Mouse (Mus musculus) lung, embryonic 14.5 days (tissue): Measurements from ENCODE around the gene Prepl. TPM values are rescaled to one million over a fixed set of nuclear protein-coding genes. Genes with fewer than 3 reads are reported as not detected.

Source experiments
- ATAC-seq: fragments of 200-750 bp; cut with Nextera tagmentation; 2 replicates; pipeline ENCODE4 v1.8.0; 2017; ENCODE audit warnings: mild to moderate bottlenecking, moderate TSS enrichment, moderate library complexity; ENCODE audit not compliant: insufficient read depth
- DNase-seq: peaks from one replicate; pipeline ENCODE4 v3.0.0-alpha.2; 2015
- H3K27ac ChIP-seq: fragments of 300-500 bp; sonication (generic); 2 replicates; pipeline ENCODE4 v1.5.1; 2014; ENCODE audit warnings: low read depth, mild to moderate bottlenecking, moderate library complexity
- H3K27me3 ChIP-seq: fragments of 300-500 bp; sonication (generic); 2 replicates; pipeline ENCODE4 v1.6.1; 2014; ENCODE audit warnings: low read length, control low read depth; ENCODE audit not compliant: insufficient read depth
- H3K36me3 ChIP-seq: fragments of 300-500 bp; sonication (generic); 2 replicates; pipeline ENCODE4 v1.6.1; 2014; ENCODE audit warnings: control low read depth; ENCODE audit not compliant: insufficient read depth
- H3K4me1 ChIP-seq: fragments of 300-500 bp; sonication (generic); 2 replicates; pipeline ENCODE4 v1.6.1; 2014; ENCODE audit warnings: antibody characterized with exemption, control low read depth; ENCODE audit not compliant: insufficient read depth
- H3K4me2 ChIP-seq: fragments of 300-500 bp; sonication (generic); 2 replicates; pipeline ENCODE4 v1.6.1; 2014; ENCODE audit warnings: mild to moderate bottlenecking
- H3K4me3 ChIP-seq: fragments of 300-500 bp; sonication (generic); 2 replicates; pipeline ENCODE4 v1.5.1; 2014; ENCODE audit warnings: low read depth, low read length
- H3K9ac ChIP-seq: fragments of 300-500 bp; sonication (generic); 2 replicates; pipeline ENCODE4 v1.6.1; 2014
- H3K9me3 ChIP-seq: fragments of 300-500 bp; sonication (generic); 2 replicates; pipeline ENCODE4 v1.6.1; 2016; ENCODE audit warnings: low read depth, low read length, control low read depth
- CTCF ChIP-seq: IDR thresholded peaks from 2 replicates; pipeline ENCODE4 v1.5.1; 2016; ENCODE audit warnings: antibody characterized with exemption, low read depth
- WGBS: fragments of 180-500 bp; shearing (Covaris S2); extraction: QIAGEN DNeasy Blood & Tissue Kit; methylation state at CpG from one replicate; pipeline ENCODE4 v1.1.7; 2014; 5-methylcytosine and 5-hydroxymethylcytosine counted together
- polyA plus RNA-seq: library from polyadenylated mRNA; unstranded; fragments of >200 nt; fragmentation: Nextera tagmentation; extraction: Ambion mirVana; gene quantifications from 2 replicates; pipeline ENCODE4 v1.2.1, GENCODE M21; 2014

Prepl gene
- 26.1 and 28.0 TPM in 2 replicates for polyA plus RNA-seq

- H3K4me3 ChIP-seq = peak within 1 kb of the TSS; percentile 89
- H3K9me3 ChIP-seq = no peaks in the 10 kb centered on the region
- under 1% methylated on average over 63 of the region's 63 CpGs for WGBS
- peak within 1 kb of the TSS; percentile 75 for H3K27ac ChIP-seq
- no peaks in the 10 kb centered on the region for H3K36me3 ChIP-seq
- peak within 1 kb of the TSS; percentile 67 for H3K9ac ChIP-seq
- H3K27me3 ChIP-seq = no peaks in the 10 kb centered on the region
- peak; percentile 34 for TF ChIP-seq CTCF
- peak within 1 kb of the TSS; percentile 83 for H3K4me2 ChIP-seq
- H3K4me1 ChIP-seq = peaks cover 6% of the 10 kb centered on the region; the same call in 1 of the 2 replicates
- ATAC-seq (peak; percentile 99), DNase-seq (peak; percentile 99)
Observed at GRCm38 (mm10) chr17:85090120-85091099, at the start of gene Prepl, which contains the start of gene Camkmt. Prepl (minus strand) TSS chr17:85090241. Camkmt (plus strand) TSS chr17:85090552.

GRCm38 (mm10) chr17:85138393-85138792 is 48.4 kb upstream of the Prepl start:
- Histone ChIP-seq H3K4me2 (no peak overlapping the region), H3K4me3 (no peak overlapping the region), H3K4me1 (no peaks in the 10 kb centered on the region), H3K27me3 (no peaks in the 10 kb centered on the region), H3K27ac (no peak overlapping the region), H3K9ac (no peak overlapping the region), H3K36me3 (no peaks in the 10 kb centered on the region), H3K9me3 (no peaks in the 10 kb centered on the region)
- no peak for TF ChIP-seq CTCF
- DNase-seq (no peak), ATAC-seq (no peak)
- WGBS = 70% methylated on average over 1 of the region's 1 CpGs

GRCm38 (mm10) chr17:85116643-85117042 is 26.6 kb upstream of the Prepl start:
- Histone ChIP-seq H3K9me3 (no peaks in the 10 kb centered on the region), H3K27ac (no peak overlapping the region), H3K4me1 (no peaks in the 10 kb centered on the region), H3K4me3 (no peak overlapping the region), H3K4me2 (no peak overlapping the region), H3K36me3 (no peaks in the 10 kb centered on the region), H3K9ac (no peak overlapping the region), H3K27me3 (no peaks in the 10 kb centered on the region)
- no peak for ATAC-seq
- WGBS = 27% methylated on average over 4 of the region's 4 CpGs
- peak; percentile 79 for DNase-seq
- peak; percentile 72 for TF ChIP-seq CTCF

- no peak overlapping the region for H3K27ac ChIP-seq
- H3K27me3 ChIP-seq = no peaks in the 10 kb centered on the region
- DNase-seq (no peak), ATAC-seq (no peak)
- no peaks in the 10 kb centered on the region for H3K9me3 ChIP-seq
- H3K4me1 ChIP-seq = no peaks in the 10 kb centered on the region
- H3K9ac ChIP-seq = no peak overlapping the region
- no peaks in the 10 kb centered on the region for H3K36me3 ChIP-seq
- WGBS = 73% methylated on average over 8 of the region's 8 CpGs
- TF ChIP-seq CTCF = peak; percentile 34
- H3K4me3 ChIP-seq = no peak overlapping the region
- H3K4me2 ChIP-seq = no peak overlapping the region
Observed at GRCm38 (mm10) chr17:85113441-85113840, 23.4 kb upstream of the Prepl start.

GRCm38 (mm10) chr17:85110640-85111039 is 20.6 kb upstream of the Prepl start:
- Histone ChIP-seq H3K9ac (no peak overlapping the region), H3K27ac (no peak overlapping the region), H3K4me2 (no peak overlapping the region), H3K4me1 (no peaks in the 10 kb centered on the region), H3K9me3 (no peaks in the 10 kb centered on the region), H3K36me3 (no peaks in the 10 kb centered on the region), H3K27me3 (no peaks in the 10 kb centered on the region), H3K4me3 (no peak overlapping the region)
- ATAC-seq (no peak), DNase-seq (no peak)
- WGBS = 90% methylated on average over 1 of the region's 1 CpGs
- no peak for TF ChIP-seq CTCF

DNA sequence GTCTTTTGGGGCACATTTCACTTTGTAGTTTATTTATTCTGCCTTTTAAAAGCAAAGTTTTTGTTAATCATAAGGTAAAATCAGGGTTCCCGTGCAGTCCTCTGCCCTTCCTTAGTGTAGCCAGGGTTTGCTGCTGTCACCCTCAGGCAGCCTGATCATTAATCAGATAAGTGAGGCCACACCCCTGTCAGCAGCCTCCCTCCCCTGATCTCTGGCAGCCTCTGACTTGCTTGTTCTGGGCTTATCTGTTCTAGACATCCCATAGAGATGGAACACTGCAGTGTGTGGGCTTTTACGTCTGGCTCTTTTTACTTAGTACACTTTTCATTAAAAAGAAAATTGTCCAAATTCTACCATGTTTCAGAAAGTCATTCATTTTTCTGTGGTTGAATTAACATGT is 13.3 kb upstream of the Prepl start:
- WGBS = 29% methylated on average over 2 of the region's 2 CpGs
- TF ChIP-seq CTCF = no peak
- Histone ChIP-seq H3K9ac (no peak overlapping the region), H3K9me3 (no peaks in the 10 kb centered on the region; the same call in 1 of the 2 replicates), H3K36me3 (peaks cover 3% of the 10 kb centered on the region; the same call in 1 of the 2 replicates), H3K4me2 (no peak overlapping the region), H3K27ac (no peak overlapping the region), H3K4me3 (no peak overlapping the region), H3K4me1 (no peaks in the 10 kb centered on the region), H3K27me3 (no peaks in the 10 kb centered on the region)
- no peak for ATAC-seq
- no peak for DNase-seq

DNA sequence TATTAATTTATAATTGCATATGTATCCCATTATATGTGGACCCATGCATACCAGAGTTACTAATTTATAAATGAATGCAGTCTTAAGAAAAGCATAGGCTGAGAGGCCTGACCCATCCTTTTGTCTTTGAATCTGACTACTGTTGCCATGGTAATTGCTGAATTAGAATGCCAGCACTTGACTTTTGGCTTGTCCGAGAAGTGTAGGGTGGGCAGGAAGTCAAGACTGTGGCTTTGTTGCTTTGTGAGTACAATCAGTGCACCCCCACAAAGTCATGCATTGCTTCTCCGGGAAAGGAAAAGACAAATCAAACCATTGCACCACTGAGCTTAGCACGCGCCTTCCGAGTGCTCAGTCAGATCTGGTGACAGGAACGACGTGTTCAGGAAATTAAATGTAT is 11.7 kb upstream of the Prepl start:
- H3K4me3 ChIP-seq = no peak overlapping the region
- TF ChIP-seq CTCF = no peak
- ATAC-seq = no peak
- DNase-seq = no peak
- peaks cover 8% of the 10 kb centered on the region; the same call in 1 of the 2 replicates for H3K36me3 ChIP-seq
- H3K9me3 ChIP-seq = no peaks in the 10 kb centered on the region; the same call in 1 of the 2 replicates
- 76% methylated on average over 7 of the region's 7 CpGs for WGBS
- no peak overlapping the region for H3K9ac ChIP-seq
- no peak overlapping the region for H3K27ac ChIP-seq
- no peak overlapping the region for H3K4me2 ChIP-seq
- H3K27me3 ChIP-seq = no peaks in the 10 kb centered on the region
- no peaks in the 10 kb centered on the region for H3K4me1 ChIP-seq
